Mouse (Mus musculus) embryonic facial prominence, embryonic 13.5 days (tissue): ENCODE data around the gene 1700010B08Rik. TPM values are rescaled to one million over a fixed set of nuclear protein-coding genes. Genes with fewer than 3 reads are reported as not detected.

Experiments
- ATAC-seq: fragments of 200-750 bp; cut with Nextera tagmentation; 2 replicates; pipeline ENCODE4 v1.8.0; 2017; ENCODE audit warnings: low read depth; ENCODE audit not compliant: insufficient number of reproducible peaks, insufficient read depth, low FRiP score, low TSS enrichment
- H3K27ac ChIP-seq: fragments of 300-500 bp; sonication (generic); 2 replicates; pipeline ENCODE4 v1.5.1; 2015; ENCODE audit warnings: moderate library complexity, mild to moderate bottlenecking, inconsistent platforms
- H3K27me3 ChIP-seq: fragments of 300-500 bp; sonication (generic); 2 replicates; pipeline ENCODE4 v1.6.1; 2015; ENCODE audit warnings: mild to moderate bottlenecking, inconsistent platforms
- H3K36me3 ChIP-seq: fragments of 300-500 bp; sonication (generic); 2 replicates; pipeline ENCODE4 v1.6.1; 2015; ENCODE audit warnings: mild to moderate bottlenecking, inconsistent platforms
- H3K4me1 ChIP-seq: fragments of 300-500 bp; sonication (generic); 2 replicates; pipeline ENCODE4 v1.6.1; 2015; ENCODE audit warnings: inconsistent platforms
- H3K4me2 ChIP-seq: fragments of 300-500 bp; sonication (generic); 2 replicates; pipeline ENCODE4 v1.6.1; 2015; ENCODE audit warnings: moderate library complexity, mild to moderate bottlenecking, inconsistent platforms
- H3K4me3 ChIP-seq: fragments of 300-500 bp; sonication (generic); 2 replicates; pipeline ENCODE4 v1.5.1; 2015; ENCODE audit warnings: mild to moderate bottlenecking, inconsistent platforms
- H3K9ac ChIP-seq: fragments of 300-500 bp; sonication (generic); 2 replicates; pipeline ENCODE4 v1.6.1; 2015; ENCODE audit warnings: mild to moderate bottlenecking, inconsistent platforms
- H3K9me3 ChIP-seq: fragments of 300-500 bp; sonication (generic); 2 replicates; pipeline ENCODE4 v1.6.1; 2016; ENCODE audit warnings: inconsistent platforms
- WGBS: fragments of 180-500 bp; shearing (Covaris S2); methylation state at CpG from one replicate; pipeline ENCODE4 v1.1.7; 2015; ENCODE audit warnings: mixed read lengths; 5-methylcytosine and 5-hydroxymethylcytosine counted together
- microRNA-seq: library from miRNA; unstranded; fragments of <30 nt; microRNA quantifications from one replicate; pipeline ENCODE4, GENCODE M21; 2016
- polyA plus RNA-seq: library from polyadenylated mRNA; unstranded; fragments of >200 nt; fragmentation: Nextera tagmentation; extraction: Ambion mirVana; gene quantifications from 2 replicates; pipeline ENCODE4 v1.2.1, GENCODE M21; 2015

1700010B08Rik gene
- polyA plus RNA-seq, 1 experiment from 2014 or later: not detected

GRCm38 (mm10) chr2:173748961-173749659 lies 29.9 kb downstream of the 1700010B08Rik start:
- WGBS: 76% methylated on average over 2 of the region's 2 CpGs
- Histone ChIP-seq H3K4me2 (no peak overlapping the region), H3K4me1 (peaks cover 7% of the 10 kb centered on the region; the same call in 1 of the 2 replicates), H3K27ac (no peak overlapping the region), H3K36me3 (no peaks in the 10 kb centered on the region), H3K27me3 (no peaks in the 10 kb centered on the region), H3K9me3 (no peaks in the 10 kb centered on the region), H3K9ac (no peak overlapping the region), H3K4me3 (no peak overlapping the region)
- peak; percentile 52; the same call in 1 of the 2 replicates for ATAC-seq

GRCm38 (mm10) chr2:173755433-173756144 lies 36.4 kb downstream of the 1700010B08Rik start:
- H3K4me3 ChIP-seq: no peak overlapping the region
- H3K36me3 ChIP-seq: peaks cover 5% of the 10 kb centered on the region
- 0 out of 2 replicates have a peak, but pooled peaks cover 5% of the 10 kb centered on the region for H3K4me1 ChIP-seq
- H3K27ac ChIP-seq: no peak overlapping the region
- H3K27me3 ChIP-seq: no peaks in the 10 kb centered on the region
- WGBS: 69% methylated on average over 8 of the region's 8 CpGs
- no peak overlapping the region for H3K4me2 ChIP-seq
- H3K9me3 ChIP-seq: no peaks in the 10 kb centered on the region
- no peak for ATAC-seq
- H3K9ac ChIP-seq: no peak overlapping the region

GRCm38 (mm10) chr2:173757624-173758155 lies 38.5 kb downstream of the 1700010B08Rik start:
- H3K4me2 ChIP-seq: no peak overlapping the region
- no peak for ATAC-seq
- H3K9me3 ChIP-seq: no peaks in the 10 kb centered on the region
- no peak overlapping the region for H3K27ac ChIP-seq
- 0 out of 2 replicates have a peak, but pooled peaks cover 5% of the 10 kb centered on the region for H3K4me1 ChIP-seq
- 84% methylated on average over 8 of the region's 8 CpGs for WGBS
- no peak overlapping the region for H3K9ac ChIP-seq
- H3K27me3 ChIP-seq: no peaks in the 10 kb centered on the region
- H3K4me3 ChIP-seq: no peak overlapping the region
- peaks cover 6% of the 10 kb centered on the region for H3K36me3 ChIP-seq

DNA sequence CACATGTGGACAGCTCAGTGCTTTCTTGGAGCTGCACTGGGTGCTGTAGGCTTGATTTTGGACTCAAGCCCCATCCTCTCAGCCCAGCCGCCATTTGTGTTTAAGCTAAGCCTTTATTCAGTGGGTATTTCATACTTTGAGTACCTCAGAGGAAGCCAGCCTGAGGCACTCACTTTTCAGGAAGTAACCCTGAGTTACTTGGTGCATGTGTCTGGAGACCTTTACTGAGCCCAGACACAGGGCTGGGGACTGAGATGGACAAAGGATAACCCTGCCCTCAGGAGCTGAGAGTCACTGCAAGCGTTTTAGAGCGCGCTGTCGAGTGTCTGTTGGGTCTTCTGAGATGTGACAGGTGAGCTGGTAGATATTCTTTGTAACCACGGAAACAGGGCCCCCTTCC lies 41.4 kb downstream of the 1700010B08Rik start:
- H3K4me3 ChIP-seq: no peak overlapping the region
- H3K4me1 ChIP-seq: peaks cover 15% of the 10 kb centered on the region; the same call in 1 of the 2 replicates
- WGBS: 85% methylated on average over 6 of the region's 6 CpGs
- H3K4me2 ChIP-seq: no peak overlapping the region
- no peak overlapping the region for H3K9ac ChIP-seq
- no peak for ATAC-seq
- H3K9me3 ChIP-seq: no peaks in the 10 kb centered on the region
- H3K27me3 ChIP-seq: no peaks in the 10 kb centered on the region
- peaks cover 24% of the 10 kb centered on the region for H3K36me3 ChIP-seq
- no peak overlapping the region for H3K27ac ChIP-seq

- no peak overlapping the region for H3K27ac ChIP-seq
- H3K27me3 ChIP-seq: no peaks in the 10 kb centered on the region
- H3K9me3 ChIP-seq: no peaks in the 10 kb centered on the region
- no peak overlapping the region for H3K9ac ChIP-seq
- H3K4me2 ChIP-seq: no peak overlapping the region
- H3K4me1 ChIP-seq: peaks cover 15% of the 10 kb centered on the region; the same call in 1 of the 2 replicates
- peaks cover 33% of the 10 kb centered on the region for H3K36me3 ChIP-seq
- no peak overlapping the region for H3K4me3 ChIP-seq
- no peak for ATAC-seq
- 52% methylated on average over 3 of the region's 3 CpGs for WGBS
Observed at GRCm38 (mm10) chr2:173764629-173765028, 45.4 kb downstream of the 1700010B08Rik start.

- H3K9me3 ChIP-seq: no peaks in the 10 kb centered on the region
- H3K9ac ChIP-seq: no peak overlapping the region
- WGBS: 81% methylated on average over 8 of the region's 8 CpGs
- H3K27me3 ChIP-seq: no peaks in the 10 kb centered on the region
- H3K4me3 ChIP-seq: no peak overlapping the region
- no peak overlapping the region for H3K27ac ChIP-seq
- peaks cover 36% of the 10 kb centered on the region for H3K36me3 ChIP-seq
- no peak overlapping the region for H3K4me2 ChIP-seq
- H3K4me1 ChIP-seq: peaks cover 24% of the 10 kb centered on the region
- no peak for ATAC-seq
Observed at GRCm38 (mm10) chr2:173767959-173768595, 48.9 kb downstream of the 1700010B08Rik start.

DNA sequence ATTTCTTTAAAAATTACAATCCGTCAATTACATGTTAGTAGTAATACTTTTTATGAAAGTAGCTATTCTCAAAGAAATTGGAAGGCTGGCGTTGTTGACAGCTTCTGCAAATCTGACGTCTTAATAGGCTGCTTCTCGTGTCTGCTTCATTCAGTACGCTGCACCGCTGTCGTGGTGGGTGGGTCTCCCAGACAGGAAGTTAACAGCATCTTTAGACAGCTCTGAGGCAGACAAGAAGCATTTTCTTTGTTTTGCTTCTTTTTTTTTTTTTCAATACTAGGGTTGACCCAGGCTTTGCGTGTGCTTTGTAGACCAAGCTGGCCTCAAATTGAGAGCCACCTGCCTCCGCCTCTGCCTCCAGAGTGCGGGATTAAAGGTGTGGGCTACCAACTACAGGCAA lies 50.0 kb downstream of the 1700010B08Rik start:
- Histone ChIP-seq H3K36me3 (peaks cover 29% of the 10 kb centered on the region), H3K27ac (0 out of 2 replicates have a peak overlapping the region, but pooled peaks have one; percentile 22), H3K9me3 (no peaks in the 10 kb centered on the region), H3K9ac (no peak overlapping the region), H3K4me3 (no peak overlapping the region), H3K27me3 (no peaks in the 10 kb centered on the region), H3K4me2 (no peak overlapping the region), H3K4me1 (peaks cover 20% of the 10 kb centered on the region)
- ATAC-seq: no peak
- WGBS: 65% methylated on average over 10 of the region's 10 CpGs

- Histone ChIP-seq H3K4me1 (peaks cover 25% of the 10 kb centered on the region), H3K27ac (no peak overlapping the region)
- WGBS: 68% methylated on average over 5 of the region's 5 CpGs
Observed at GRCm38 (mm10) chr2:173770620-173771019, 51.4 kb downstream of the 1700010B08Rik start.

More at GRCm38 (mm10) chr2:173770620-173771019, 51.4 kb downstream of the 1700010B08Rik start:
- Histone ChIP-seq H3K4me3 (no peak overlapping the region), H3K9me3 (no peaks in the 10 kb centered on the region), H3K36me3 (peaks cover 22% of the 10 kb centered on the region; the same call in 1 of the 2 replicates), H3K4me2 (no peak overlapping the region), H3K9ac (no peak overlapping the region), H3K27me3 (no peaks in the 10 kb centered on the region)
- no peak for ATAC-seq

Small RNAs within 50 kb of the gene (microRNA-seq; reads per million reads assigned to microRNA genes)
- gene Mir6340: not detected

Other genes with a start within 250 kb of the 1700010B08Rik start
- not detected in 2 replicates for gene 1700021F07Rik, start 196.8 kb upstream of the 1700010B08Rik start, polyA plus RNA-seq
- gene Ankrd60, start 141.1 kb upstream of the 1700010B08Rik start, polyA plus RNA-seq: not detected in 2 replicates
- gene Rab22a, start 59.7 kb upstream of the 1700010B08Rik start, polyA plus RNA-seq: 36.6 and 37.5 TPM in 2 replicates
- 9.4 and 13.0 TPM in 2 replicates for gene Vapb, start 18.1 kb downstream of the 1700010B08Rik start, polyA plus RNA-seq